In the genomic region with DNA sequence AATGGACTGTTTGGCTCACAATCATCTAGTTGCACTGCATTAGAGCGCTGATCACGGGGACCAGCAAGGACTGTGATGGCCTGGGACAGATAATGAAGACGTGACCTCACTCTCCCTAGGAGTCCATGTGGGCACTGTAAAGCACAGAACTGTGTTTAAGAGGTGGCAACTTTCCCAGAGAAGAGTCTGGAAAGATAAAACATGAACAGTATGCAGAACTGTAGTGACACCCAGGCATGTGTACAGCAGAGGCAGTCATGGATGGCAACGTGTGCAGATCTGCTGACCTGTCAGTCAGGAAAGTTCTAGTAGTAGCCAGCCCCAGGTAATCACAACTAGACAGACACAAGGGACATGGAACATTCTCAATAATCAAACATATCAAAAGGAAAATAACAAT, we compare ENCODE assay signal across 25 mouse cellular contexts.
DNase-seq lines count a peak whose midpoint lies in the region; ATAC-seq and TF ChIP-seq lines count a peak whose summit lies in the region.
"Had no signal": no experiment of that assay in that cellular context is flagged by ENCODE, and none has a peak within 500 bp of the region (broad histone marks: within the 10 kb centered on the region; RNA-seq: fewer than 3 reads in every experiment).

No protein-coding gene starts in this region.

- no peaks in the 10 kb centered on the region for H3K27me3 ChIP-seq in forebrain, postnatal 0 days (ENCODE audit: insufficient read depth, low read length)
- no peaks in the 10 kb centered on the region for H3K27me3 ChIP-seq in forebrain, embryonic 16.5 days (replicated peaks; ENCODE audit: control insufficient read depth, insufficient read depth, low read length)
- H3K27me3 ChIP-seq: CH12.LX; embryonic facial prominence, embryonic 13.5 days; embryonic facial prominence, embryonic 15.5 days; forebrain, embryonic 12.5 days had no signal

- H3K36me3 ChIP-seq in forebrain, postnatal 0 days (ENCODE audit: insufficient read depth): no peaks in the 10 kb centered on the region
- no peaks in the 10 kb centered on the region for H3K36me3 ChIP-seq in forebrain, embryonic 16.5 days (ENCODE audit: control insufficient read depth, insufficient read depth)
- H3K36me3 ChIP-seq: embryonic facial prominence, embryonic 13.5 days; embryonic facial prominence, embryonic 15.5 days; forebrain, embryonic 10.5 days; forebrain, embryonic 12.5 days; G1E had no signal

- H3K9me3 ChIP-seq in forebrain, postnatal 0 days (ENCODE audit: low read length): no peaks in the 10 kb centered on the region
- no peaks in the 10 kb centered on the region for H3K9me3 ChIP-seq in forebrain, embryonic 16.5 days (ENCODE audit: control insufficient read depth, low read length)
- H3K9me3 ChIP-seq: embryonic facial prominence, embryonic 13.5 days; embryonic facial prominence, embryonic 15.5 days; forebrain, embryonic 12.5 days had no signal

- H3K9ac ChIP-seq in forebrain, postnatal 0 days: no peak overlapping the region
- H3K9ac ChIP-seq in forebrain, embryonic 16.5 days (replicated peaks; ENCODE audit: low read depth, low read length): no peak overlapping the region
- H3K9ac ChIP-seq: embryonic facial prominence, embryonic 13.5 days; embryonic facial prominence, embryonic 15.5 days; forebrain, embryonic 12.5 days had no signal

- no peak for DNase-seq in forebrain, postnatal 0 days
- peak; percentile 51 for DNase-seq in heart, adult 11 months
- no peak for DNase-seq in heart, adult 8-10 months (ENCODE audit: low spot score)
- DNase-seq in MN1 (ENCODE audit: low spot score): peak; percentile 45
- DNase-seq in cerebellum, postnatal 36 days: no peak
- DNase-seq: adrenal gland, adult 2 months; adrenal gland, postnatal 10 days; adrenal gland, postnatal 25 days; B cell, adult 2 months; cerebellum, adult 11 months; cerebellum, adult 18-20 months; cerebellum, adult 8-10 months; cerebellum, postnatal 10 days; cerebellum, postnatal 25 days; embryo, embryonic 11 days had no signal

- ATAC-seq in forebrain, postnatal 0 days: peak; percentile 51
- ATAC-seq in forebrain, embryonic 16.5 days: no peak
- ATAC-seq: CD4-positive, CD25-positive, alpha-beta regulatory T cell, adult 4 months; forebrain, embryonic 14.5 days had no signal

- H3K4me3 ChIP-seq in forebrain, postnatal 0 days (ENCODE audit: low read depth, low read length): no peak overlapping the region
- no peak overlapping the region for H3K4me3 ChIP-seq in forebrain, embryonic 16.5 days (replicated peaks; ENCODE audit: low read length)
- H3K4me3 ChIP-seq: embryonic facial prominence, embryonic 13.5 days; embryonic facial prominence, embryonic 15.5 days; erythroblast, embryonic 14.5 days; forebrain, embryonic 10.5 days; forebrain, embryonic 12.5 days had no signal

- no peaks in the 10 kb centered on the region for H3K4me1 ChIP-seq in forebrain, postnatal 0 days (ENCODE audit: insufficient read depth)
- H3K4me1 ChIP-seq in forebrain, embryonic 16.5 days (replicated peaks; ENCODE audit: control insufficient read depth, insufficient read depth, low read length): no peaks in the 10 kb centered on the region
- H3K4me1 ChIP-seq: embryonic facial prominence, embryonic 13.5 days; embryonic facial prominence, embryonic 15.5 days; forebrain, embryonic 10.5 days; forebrain, embryonic 12.5 days had no signal

- 70% methylated on average over 4 of the region's 4 CpGs for WGBS in forebrain, postnatal 0 days
- 86% methylated on average over 4 of the region's 4 CpGs for WGBS in forebrain, embryonic 16.5 days

- TF ChIP-seq CTCF in forebrain, postnatal 0 days (IDR thresholded peaks at IDR 0.05; ENCODE audit: low read depth): no peak

- H3K27ac ChIP-seq in forebrain, postnatal 0 days (ENCODE audit: low read depth, low read length): peak overlapping the region; percentile 22; the same call in 1 of the 2 replicates
- no peak overlapping the region for H3K27ac ChIP-seq in forebrain, embryonic 16.5 days (ENCODE audit: low read length)
- H3K27ac ChIP-seq: embryonic facial prominence, embryonic 13.5 days; embryonic facial prominence, embryonic 15.5 days; forebrain, embryonic 10.5 days; forebrain, embryonic 12.5 days had no signal

- no peak overlapping the region for H3K4me2 ChIP-seq in forebrain, postnatal 0 days (ENCODE audit: low read depth)
- H3K4me2 ChIP-seq in forebrain, embryonic 16.5 days (ENCODE audit: low read length): no peak overlapping the region
- H3K4me2 ChIP-seq: embryonic facial prominence, embryonic 13.5 days; embryonic facial prominence, embryonic 15.5 days; forebrain, embryonic 12.5 days had no signal

Comparison
In these comparisons a context has a peak if more than half of its experiments do, and no peak if none do; other contexts are left out.
1. DNase-seq: peak in heart, adult 11 months (single experiment) and MN1 (single experiment); none in forebrain, postnatal 0 days (single experiment), heart, adult 8-10 months (single experiment) and cerebellum, postnatal 36 days (0 of 2).